Mouse (Mus musculus): ENCODE results near the gene Sf3a3.

Gene Sf3a3

GRCm38 (mm10) chr4:124774429-124774828 is 59.9 kb downstream of the Sf3a3 start:
- DNase-seq (ENCODE audit: low spot score in 2 of 2) = no peak

DNA sequence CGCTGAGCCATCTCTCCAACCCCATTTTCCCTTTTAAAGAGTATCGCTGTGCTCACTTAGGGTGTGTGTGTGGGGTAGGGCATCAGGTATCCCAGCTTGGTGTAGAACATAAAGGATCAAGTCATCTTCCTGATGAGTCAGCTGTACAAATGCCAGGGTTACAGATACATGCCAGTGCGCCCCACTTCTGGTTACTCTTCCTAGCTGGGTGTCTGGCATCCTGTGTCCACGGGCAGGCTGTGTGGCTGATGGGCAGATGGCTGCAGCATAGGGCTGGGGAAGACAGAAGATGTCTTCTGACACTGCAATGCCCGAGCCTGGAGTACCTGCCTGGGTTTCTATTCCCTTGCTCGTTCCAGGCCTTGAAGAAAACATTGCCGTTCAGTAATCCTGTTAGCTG is 66.8 kb downstream of the Sf3a3 start:
- no peak for DNase-seq (ENCODE audit: low spot score in 2 of 2)

All from frontal cortex, postnatal 36 days (tissue).